Mouse (Mus musculus) gastrocnemius, adult 8-10 months (tissue): Measurements from ENCODE around the gene Gm47985. TPM values are rescaled to one million over a fixed set of nuclear protein-coding genes. Genes with fewer than 3 reads are reported as not detected.

Experiments
- DNase-seq, 2 experiments: peaks; one replicate each; pipeline ENCODE4 v3.0.0; 2022; ENCODE audit warnings: low spot score in 2 of 2
- total RNA-seq, 4 experiments: library from RNA; stranded (reverse); gene quantifications; 2 replicates each; pipeline ENCODE4 v1.2.4; 2022

The Gm47985 gene
- total RNA-seq, 4 experiments from 2014 or later: 0.16 to 0.22 TPM; not detected in 2

- DNase-seq: no peak
Measured at GRCm38 (mm10) chr1:151219045-151219444, 36.7 kb downstream of the Gm47985 start.

GRCm38 (mm10) chr1:151220098-151220497, 37.8 kb downstream of the Gm47985 start:
- no peak for DNase-seq

- no peak for DNase-seq
Measured at GRCm38 (mm10) chr1:151222561-151223267, 40.4 kb downstream of the Gm47985 start.

- no peak for DNase-seq
Measured at GRCm38 (mm10) chr1:151223377-151223776, 41.0 kb downstream of the Gm47985 start.

- no peak for DNase-seq
Measured at GRCm38 (mm10) chr1:151224536-151224935, 42.2 kb downstream of the Gm47985 start.

- DNase-seq: no peak
Measured at GRCm38 (mm10) chr1:151227506-151227905, 45.2 kb downstream of the Gm47985 start.

- DNase-seq: no peak
Measured at GRCm38 (mm10) chr1:151228320-151228989, 46.1 kb downstream of the Gm47985 start.

GRCm38 (mm10) chr1:151232346-151232745, 50.0 kb downstream of the Gm47985 start:
- no peak for DNase-seq

GRCm38 (mm10) chr1:151233756-151234155, 51.4 kb downstream of the Gm47985 start:
- DNase-seq: no peak

Other genes with a start within 250 kb of the Gm47985 start
- gene Hmcn1, start 189.1 kb upstream of the Gm47985 start, total RNA-seq: 1 to 10 TPM; 6.5 to 8.5 (median 6.9) TPM
- gene Gm8947, start 9.8 kb downstream of the Gm47985 start, total RNA-seq: under 1 TPM in 1 of 4 experiments, not detected in 3; 0.24 TPM
- not detected for gene Gm47995, start 15.9 kb downstream of the Gm47985 start, total RNA-seq
- not detected for gene 3110040M04Rik, start 21.6 kb downstream of the Gm47985 start, total RNA-seq
- gene Gm47996, start 27.6 kb downstream of the Gm47985 start, total RNA-seq: under 1 TPM in 1 of 4 experiments, not detected in 3; 0.36 TPM
- 100 to 1,000 TPM; 117 to 180 (median 157) TPM for gene Ivns1abp, start 161.9 kb downstream of the Gm47985 start, total RNA-seq
- gene Swt1, start 245.9 kb downstream of the Gm47985 start, total RNA-seq: 1 to 10 TPM; 5.3 to 8.9 (median 6.3) TPM
- 10 to 100 TPM; 11.7 to 15.5 (median 13.7) TPM for gene Trmt1l, start 246.0 kb downstream of the Gm47985 start, total RNA-seq